Mouse (Mus musculus) E14TG2a.4 (cell line): ENCODE measurements at regions not wholly inside any gene's neighbourhood (a gene's known extent, or its start where the extent isn't known, plus 50 kb on each side); places are given as distances from the start of the nearest gene placed in this dataset.
A peak's percentile ranks its signal among the peaks of the same experiment; 100 is the strongest.

ENCODE experiments used
- H3K27me3 ChIP-seq: 2 replicates; pipeline ENCODE4 v1.6.1; 2014; ENCODE audit warnings: low read length, control low read depth; ENCODE audit not compliant: insufficient read depth
- H3K36me3 ChIP-seq: 2 replicates; pipeline ENCODE4 v1.6.1; 2014; ENCODE audit warnings: low read length, control low read depth; ENCODE audit not compliant: insufficient read depth
- H3K4me1 ChIP-seq: replicated peaks from 2 replicates; pipeline ENCODE4 v1.6.1; 2014; ENCODE audit warnings: low read depth, low read length, control low read depth
- H3K4me3 ChIP-seq: replicated peaks from 2 replicates; pipeline ENCODE4 v1.5.1; 2014; ENCODE audit warnings: mild to moderate bottlenecking, low read length
- H3K9me3 ChIP-seq: 2 replicates; pipeline ENCODE4 v1.6.1; 2014; ENCODE audit warnings: low read length, control low read depth
- CTCF ChIP-seq: conservative IDR thresholded peaks from 2 replicates; pipeline ENCODE4 v1.5.1; 2014; ENCODE audit warnings: low read length
- NANOG ChIP-seq: IDR thresholded peaks from 2 replicates; pipeline ENCODE4 v1.6.1; 2014; ENCODE audit warnings: borderline replicate concordance, low read length, mixed read lengths
- POU5F1 ChIP-seq: IDR thresholded peaks from 2 replicates; pipeline ENCODE4 v1.6.1; 2014; ENCODE audit warnings: low read length, borderline replicate concordance

- peaks cover 56% of the 10 kb centered on the region for H3K4me1 ChIP-seq
- TF ChIP-seq CTCF (no peak), NANOG (no peak), POU5F1 (no peak)
- no peak overlapping the region for H3K4me3 ChIP-seq
- no peaks in the 10 kb centered on the region for H3K36me3 ChIP-seq
- 0 out of 2 replicates have a peak, but pooled peaks cover 8% of the 10 kb centered on the region for H3K27me3 ChIP-seq
- no peaks in the 10 kb centered on the region for H3K9me3 ChIP-seq
Observed at GRCm38 (mm10) chr16:25042669-25043440, 243.8 kb upstream of the Tprg start.

GRCm38 (mm10) chr16:25044637-25045036, 242.0 kb upstream of the Tprg start:
- TF ChIP-seq NANOG (no peak), CTCF (no peak), POU5F1 (no peak)
- no peaks in the 10 kb centered on the region for H3K9me3 ChIP-seq
- no peaks in the 10 kb centered on the region for H3K36me3 ChIP-seq
- no peak overlapping the region for H3K4me3 ChIP-seq
- peaks cover 53% of the 10 kb centered on the region for H3K4me1 ChIP-seq
- 0 out of 2 replicates have a peak, but pooled peaks cover 8% of the 10 kb centered on the region for H3K27me3 ChIP-seq

GRCm38 (mm10) chr16:25047726-25048125, 238.9 kb upstream of the Tprg start:
- Histone ChIP-seq H3K27me3 (0 out of 2 replicates have a peak, but pooled peaks cover 8% of the 10 kb centered on the region), H3K9me3 (no peaks in the 10 kb centered on the region), H3K36me3 (no peaks in the 10 kb centered on the region), H3K4me3 (no peak overlapping the region), H3K4me1 (peaks cover 40% of the 10 kb centered on the region)
- TF ChIP-seq CTCF = no peak
- TF ChIP-seq NANOG = no peak
- TF ChIP-seq POU5F1 = no peak

GRCm38 (mm10) chr16:25049928-25050510, 236.6 kb upstream of the Tprg start:
- H3K4me3 ChIP-seq = no peak overlapping the region
- peaks cover 30% of the 10 kb centered on the region for H3K4me1 ChIP-seq
- H3K27me3 ChIP-seq = 0 out of 2 replicates have a peak, but pooled peaks cover 5% of the 10 kb centered on the region
- peaks cover 3% of the 10 kb centered on the region; the same call in 1 of the 2 replicates for H3K9me3 ChIP-seq
- no peaks in the 10 kb centered on the region for H3K36me3 ChIP-seq
- TF ChIP-seq NANOG = 0 out of 2 replicates have a peak, but pooled peaks have one; percentile 22
- no peak for TF ChIP-seq POU5F1
- TF ChIP-seq CTCF = no peak

GRCm38 (mm10) chr16:25051044-25051443, 235.6 kb upstream of the Tprg start:
- Histone ChIP-seq H3K4me3 (no peak overlapping the region), H3K36me3 (no peaks in the 10 kb centered on the region), H3K4me1 (peaks cover 30% of the 10 kb centered on the region), H3K9me3 (peaks cover 3% of the 10 kb centered on the region; the same call in 1 of the 2 replicates), H3K27me3 (peaks cover 7% of the 10 kb centered on the region; the same call in 1 of the 2 replicates)
- TF ChIP-seq POU5F1 = no peak
- no peak for TF ChIP-seq CTCF
- TF ChIP-seq NANOG = no peak

GRCm38 (mm10) chr16:25052428-25052827, 234.2 kb upstream of the Tprg start:
- Histone ChIP-seq H3K9me3 (peaks cover 3% of the 10 kb centered on the region; the same call in 1 of the 2 replicates), H3K4me1 (peaks cover 33% of the 10 kb centered on the region), H3K36me3 (no peaks in the 10 kb centered on the region), H3K4me3 (no peak overlapping the region), H3K27me3 (peaks cover 7% of the 10 kb centered on the region; the same call in 1 of the 2 replicates)
- TF ChIP-seq NANOG (no peak), POU5F1 (no peak), CTCF (no peak)

- TF ChIP-seq NANOG (no peak), CTCF (no peak), POU5F1 (no peak)
- Histone ChIP-seq H3K9me3 (peaks cover 3% of the 10 kb centered on the region; the same call in 1 of the 2 replicates), H3K4me1 (peaks cover 38% of the 10 kb centered on the region), H3K4me3 (no peak overlapping the region), H3K27me3 (peaks cover 7% of the 10 kb centered on the region; the same call in 1 of the 2 replicates), H3K36me3 (no peaks in the 10 kb centered on the region)
Observed at GRCm38 (mm10) chr16:25052917-25053343, 233.7 kb upstream of the Tprg start.

- no peak for TF ChIP-seq POU5F1
- TF ChIP-seq NANOG = no peak
- no peak for TF ChIP-seq CTCF
- Histone ChIP-seq H3K36me3 (no peaks in the 10 kb centered on the region), H3K4me1 (peaks cover 36% of the 10 kb centered on the region), H3K4me3 (no peak overlapping the region), H3K9me3 (peaks cover 3% of the 10 kb centered on the region; the same call in 1 of the 2 replicates), H3K27me3 (peaks cover 7% of the 10 kb centered on the region; the same call in 1 of the 2 replicates)
Observed at GRCm38 (mm10) chr16:25054304-25054703, 232.3 kb upstream of the Tprg start.
